Mouse (Mus musculus) frontal cortex, postnatal 10 days (tissue): ENCODE data around the gene Slc1a2.

Experiments
- DNase-seq, 2 experiments: peaks; one replicate each; pipeline ENCODE4 v3.0.0; 2022; ENCODE audit warnings: low spot score in 2 of 2, mixed read lengths in 1 of 2

The Slc1a2 gene

DNA sequence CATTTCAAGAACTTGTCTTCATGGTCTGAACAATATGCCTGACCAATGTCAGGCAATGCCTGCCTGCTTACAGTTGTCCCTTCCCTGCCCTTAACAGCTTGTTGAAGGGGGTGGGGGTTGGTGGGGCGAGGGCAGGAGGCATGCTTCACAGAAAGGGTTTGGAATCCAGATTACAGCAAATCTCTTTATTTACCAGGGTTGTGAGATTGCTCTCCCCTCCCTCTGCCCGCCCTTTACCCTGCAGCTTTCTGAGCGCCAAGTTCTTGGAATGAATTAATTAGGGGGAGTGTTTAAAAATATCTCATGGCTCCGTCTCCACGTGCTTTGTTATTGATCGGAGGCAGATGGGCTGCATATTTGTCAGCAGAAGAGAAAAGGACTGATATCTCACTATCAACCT lies 4.9 kb downstream of the Slc1a2 start:
- DNase-seq: no peak

DNA sequence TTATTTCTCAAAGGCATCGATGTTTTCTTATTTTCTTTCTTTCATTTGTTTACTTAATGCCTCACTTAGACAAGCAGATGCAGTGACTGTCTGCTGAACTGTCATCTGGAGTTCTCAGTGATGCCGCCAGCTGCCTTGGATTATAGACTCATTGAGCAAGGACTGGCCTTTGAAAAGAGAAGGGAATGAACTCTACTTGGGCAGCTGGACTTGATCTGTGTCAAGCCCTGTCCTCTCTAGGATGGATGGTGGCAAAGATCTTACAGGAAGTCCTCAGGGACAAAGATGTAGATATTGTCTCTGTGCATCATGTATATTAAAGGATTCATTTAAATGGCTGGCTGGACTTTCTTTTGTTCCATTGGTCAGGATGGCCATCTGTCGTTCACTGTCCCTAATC lies 5.4 kb downstream of the Slc1a2 start:
- DNase-seq: no peak

DNA sequence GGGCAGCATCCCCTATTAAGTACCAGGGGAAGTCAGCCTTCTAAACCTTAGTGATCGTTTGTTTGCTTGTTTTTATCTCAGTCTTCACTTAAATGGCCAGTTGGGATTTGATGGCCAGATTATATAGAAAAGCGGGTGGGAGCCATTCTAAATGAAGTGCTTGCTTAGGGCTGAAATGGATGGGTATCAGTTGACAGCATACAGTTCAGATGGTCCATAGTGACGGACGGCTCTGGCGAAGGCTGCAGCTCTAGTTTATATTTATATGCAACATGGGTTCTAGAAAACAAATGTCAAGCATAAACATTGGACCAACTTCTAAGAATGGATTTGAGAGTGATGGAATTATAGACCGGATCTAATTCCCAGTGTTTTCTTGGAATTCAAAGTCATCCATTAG lies 9.5 kb downstream of the Slc1a2 start:
- DNase-seq: no peak

DNA sequence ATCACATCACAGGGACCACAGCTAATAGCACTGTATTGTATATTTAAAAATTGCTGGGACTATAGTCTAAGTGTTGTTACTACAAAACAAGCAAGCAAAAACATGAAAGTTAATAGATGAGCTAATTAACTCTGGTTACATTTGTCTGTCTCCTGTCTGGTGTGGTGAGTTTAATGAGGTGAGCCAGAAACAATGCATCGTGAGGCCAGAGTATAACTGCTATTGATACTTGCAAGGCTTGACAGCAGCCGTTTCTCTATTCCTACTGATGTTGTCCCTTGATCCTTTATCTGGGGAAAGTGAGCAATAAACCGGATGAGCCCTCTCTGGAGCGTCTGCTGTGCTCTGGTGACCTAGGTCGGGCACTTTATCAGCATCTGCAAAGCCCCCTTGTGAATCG lies 11.1 kb downstream of the Slc1a2 start:
- no peak for DNase-seq

DNA sequence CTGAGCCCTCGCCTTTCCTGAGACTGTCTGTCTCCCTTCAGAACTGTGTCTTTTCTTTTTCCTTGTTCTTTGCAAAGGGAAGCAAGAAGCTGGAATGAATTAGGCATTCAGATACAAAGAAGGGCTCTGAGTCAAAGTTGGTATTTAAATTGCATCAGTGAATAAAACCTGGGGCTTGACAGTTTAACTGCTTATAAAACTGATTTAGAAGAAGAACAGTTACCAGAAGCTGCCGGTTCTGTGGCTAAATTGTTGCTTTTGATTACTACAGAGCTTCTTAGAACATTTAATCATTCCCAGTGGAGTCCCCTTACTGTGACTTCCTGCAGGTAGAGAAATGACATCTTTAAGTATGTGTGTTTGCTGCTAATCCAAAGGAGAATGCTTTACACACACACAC lies 16.1 kb downstream of the Slc1a2 start:
- DNase-seq: no peak

DNA sequence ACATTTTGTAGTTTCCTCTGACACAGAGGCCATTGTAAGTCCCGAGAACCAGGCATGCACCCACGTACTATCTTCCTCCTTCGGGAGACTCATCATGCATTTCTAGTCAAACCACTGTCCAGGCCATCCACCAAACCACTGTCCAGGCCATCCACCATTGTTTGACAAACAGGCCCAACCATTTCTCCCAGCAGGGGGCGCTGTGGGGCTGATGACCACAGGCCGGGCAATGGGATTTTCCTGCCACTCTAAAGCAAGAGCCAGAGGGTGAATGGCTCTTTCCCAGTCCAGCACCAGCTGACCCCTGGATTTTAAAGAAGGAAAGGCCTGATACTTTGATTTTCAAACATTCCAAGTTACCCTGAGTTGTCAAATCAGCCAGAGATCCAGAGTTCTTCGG lies 16.8 kb downstream of the Slc1a2 start:
- peak in 1 of 2 experiments; percentile 44 for DNase-seq

DNA sequence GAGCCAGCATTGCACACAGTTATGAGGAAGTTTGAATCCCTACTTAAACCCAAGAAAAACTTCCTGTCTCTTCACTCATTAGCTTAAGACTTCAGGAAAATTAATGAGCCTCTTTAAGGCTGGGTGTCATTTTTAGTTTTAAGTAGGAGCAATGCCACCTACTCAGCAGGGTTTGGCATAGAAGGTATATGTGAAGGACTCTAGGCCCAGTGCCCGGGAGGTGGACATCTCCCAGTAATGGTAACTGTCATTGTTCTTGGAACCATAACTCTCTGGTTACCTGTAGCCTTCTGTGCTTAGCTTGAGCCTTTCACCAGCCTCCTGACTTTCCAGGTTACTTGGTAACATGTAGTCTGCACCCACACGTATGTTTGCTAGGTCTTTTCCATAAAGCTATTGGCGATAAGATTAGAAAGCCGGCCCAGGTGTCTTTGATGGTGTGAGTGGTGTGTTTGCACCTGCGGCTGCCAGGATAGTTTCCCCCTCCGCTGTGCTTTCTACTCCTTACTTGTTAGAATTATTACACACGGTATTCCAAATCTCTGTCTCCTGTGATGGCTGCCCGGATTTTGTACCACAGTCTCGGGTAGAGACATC lies 18.4 kb downstream of the Slc1a2 start:
- DNase-seq: no peak

DNA sequence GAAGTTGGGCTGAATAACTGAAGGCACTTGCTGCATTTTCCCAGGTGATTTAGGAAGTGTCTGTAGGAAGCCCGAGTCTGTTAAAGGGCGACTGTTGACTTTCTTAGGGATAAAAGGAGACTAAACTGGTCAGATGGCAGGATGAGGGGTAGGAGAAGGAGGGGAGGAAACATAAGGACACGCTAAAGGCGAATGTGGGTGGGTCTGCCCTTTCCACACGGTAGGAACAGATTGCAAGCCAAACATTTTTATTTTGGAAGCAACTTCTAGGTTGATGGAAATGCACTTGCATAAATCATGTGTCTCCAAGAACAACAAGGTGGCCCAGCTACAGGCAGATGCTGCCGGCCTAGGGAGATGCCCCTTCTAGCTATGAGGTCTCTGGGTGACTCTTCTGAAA lies 18.9 kb downstream of the Slc1a2 start:
- no peak for DNase-seq

DNA sequence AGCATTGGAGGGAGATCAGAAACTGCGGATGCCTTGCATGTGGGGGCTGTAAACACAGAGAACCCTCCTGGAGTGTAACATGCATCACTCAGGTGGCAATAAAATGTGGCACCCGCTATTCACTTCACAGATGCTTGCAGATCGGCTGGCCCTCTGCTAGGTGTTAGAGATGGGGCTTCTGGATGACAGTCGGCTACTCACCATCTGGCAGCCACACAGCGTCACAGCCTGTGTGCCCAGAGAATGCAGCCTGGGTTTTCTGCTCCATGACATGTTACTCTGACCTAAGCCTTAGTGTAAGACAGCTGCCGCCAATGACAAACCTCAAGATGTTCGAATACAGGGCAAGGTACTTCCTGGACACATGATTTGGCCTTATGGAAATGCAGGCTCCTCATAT lies 22.9 kb downstream of the Slc1a2 start:
- no peak for DNase-seq

DNA sequence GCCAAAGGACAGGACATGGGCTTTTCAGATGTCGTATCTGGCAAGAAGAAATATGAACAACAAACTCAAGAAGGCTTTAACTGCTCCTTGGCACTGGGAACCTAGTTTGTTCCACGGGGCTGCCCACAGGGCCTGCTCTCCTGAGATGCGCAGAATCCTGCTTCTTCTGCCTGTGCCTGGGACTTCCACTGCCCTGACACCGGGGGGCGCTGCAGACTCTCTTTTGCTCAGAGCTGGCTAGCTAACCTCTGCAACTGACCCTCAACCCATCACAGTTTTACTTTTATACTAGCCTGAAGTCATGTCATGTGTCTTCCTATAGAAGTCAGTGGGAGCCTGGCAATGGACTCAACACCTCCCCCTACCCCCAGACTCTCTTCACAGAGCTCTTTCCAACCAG lies 23.7 kb downstream of the Slc1a2 start:
- DNase-seq: no peak

DNA sequence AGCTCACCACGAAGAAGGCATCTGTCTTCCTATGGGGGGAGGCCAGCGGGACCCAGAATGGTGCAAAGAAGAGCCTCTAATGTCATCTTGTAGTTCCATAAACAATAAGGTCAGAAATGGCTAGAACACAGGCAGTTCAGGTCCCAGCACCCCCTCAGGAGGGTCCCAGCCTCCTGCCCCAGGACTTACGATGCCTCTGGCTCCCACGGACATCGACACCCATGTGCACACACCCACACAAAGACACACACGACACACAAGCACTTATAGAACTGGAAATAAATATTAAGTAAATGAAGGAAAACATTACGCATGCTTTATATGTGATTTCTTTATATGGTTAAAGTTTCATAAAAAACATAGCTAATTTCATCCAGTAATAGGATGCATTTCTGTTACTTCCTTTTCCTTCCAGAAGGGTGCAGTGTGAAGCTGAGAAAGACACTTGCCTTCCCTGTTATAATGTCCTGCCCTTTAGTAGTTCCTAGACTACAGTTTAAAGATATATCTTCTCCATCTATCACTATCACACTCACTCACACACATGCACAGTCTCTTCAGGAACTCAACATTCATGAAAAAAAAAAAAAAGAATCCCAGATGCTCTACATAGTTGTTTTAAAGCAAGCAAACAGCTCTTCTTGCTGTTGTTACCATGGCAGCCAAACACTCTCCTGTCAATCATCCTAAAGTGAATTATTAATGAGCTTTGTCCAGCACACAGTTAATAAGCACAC lies 27.1 kb downstream of the Slc1a2 start:
- no peak for DNase-seq

DNA sequence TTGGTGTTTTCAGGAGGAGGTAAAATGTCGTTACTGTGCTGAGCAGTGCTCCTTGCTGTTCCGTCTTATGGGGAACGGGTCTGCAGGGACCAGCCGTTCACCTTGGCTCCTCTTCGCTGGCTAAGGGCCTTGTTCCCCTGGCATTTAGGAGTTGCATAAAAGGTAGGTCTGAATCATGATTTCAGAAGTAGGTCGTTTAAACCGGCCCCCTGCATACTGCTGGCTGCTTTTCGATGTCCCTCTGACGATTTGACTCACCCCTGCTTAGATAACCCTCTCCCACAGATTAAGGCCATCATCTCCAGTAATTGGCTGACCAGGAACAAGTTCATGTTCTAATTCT lies 27.6 kb downstream of the Slc1a2 start:
- no peak for DNase-seq

DNA sequence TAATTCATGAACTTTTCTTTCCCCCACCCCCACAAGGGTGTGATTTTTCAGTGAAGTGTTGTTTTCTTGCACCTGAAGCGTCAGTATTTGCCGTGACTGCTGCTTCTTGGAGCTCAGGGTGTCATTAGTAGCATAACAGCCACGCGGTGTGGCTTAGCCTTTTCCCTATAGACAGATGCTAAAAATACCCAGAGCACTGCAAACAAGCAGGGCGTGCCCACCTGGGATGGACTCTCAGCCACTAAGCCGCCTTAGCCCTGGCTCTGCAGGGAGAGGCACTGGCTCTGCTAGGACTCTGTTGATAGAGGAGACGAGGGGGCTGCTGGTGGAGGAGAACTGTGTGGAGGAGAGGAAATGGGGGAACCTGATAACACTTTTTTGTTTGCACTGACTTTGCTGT lies 35.1 kb downstream of the Slc1a2 start:
- no peak for DNase-seq

DNA sequence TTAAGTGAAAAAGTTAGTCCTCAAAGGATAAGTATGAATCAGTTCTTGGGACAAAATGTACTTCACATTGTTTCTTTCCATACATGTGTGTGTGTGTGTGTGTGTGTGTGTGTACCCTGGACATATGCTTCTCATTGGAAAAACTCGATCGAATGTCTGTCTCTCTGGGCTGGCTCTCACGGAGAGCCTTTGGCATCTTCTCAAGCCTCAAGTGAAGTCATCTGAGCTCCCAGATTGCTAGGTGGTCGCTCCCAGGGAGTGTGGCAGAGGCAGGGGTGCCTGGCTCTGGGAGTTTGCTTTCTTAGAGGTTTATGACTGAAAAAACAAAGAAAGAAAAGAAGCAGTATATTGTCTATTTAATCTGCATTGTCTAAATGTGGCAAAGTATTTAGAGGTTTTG lies 36.3 kb downstream of the Slc1a2 start:
- DNase-seq: no peak

DNA sequence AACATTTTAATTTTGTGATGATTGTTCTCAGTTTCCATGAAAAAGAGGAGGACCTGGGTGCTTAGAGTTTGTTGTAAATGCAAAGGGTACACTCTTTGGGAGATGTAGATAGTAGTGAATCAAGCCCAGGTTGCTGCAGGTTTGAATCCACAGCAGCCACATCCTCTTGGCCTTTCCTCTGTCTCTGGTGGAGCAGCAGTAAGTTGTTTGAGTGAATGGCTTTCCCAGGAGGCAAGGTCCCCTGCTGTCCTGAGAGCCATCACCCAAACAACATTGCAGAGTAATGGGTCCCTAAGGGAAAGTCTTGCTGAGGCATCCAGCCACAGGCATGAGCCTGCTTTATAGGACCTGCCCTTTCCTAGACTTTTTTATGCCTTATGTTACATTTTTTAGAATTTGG lies 37.1 kb downstream of the Slc1a2 start:
- DNase-seq: no peak

DNA sequence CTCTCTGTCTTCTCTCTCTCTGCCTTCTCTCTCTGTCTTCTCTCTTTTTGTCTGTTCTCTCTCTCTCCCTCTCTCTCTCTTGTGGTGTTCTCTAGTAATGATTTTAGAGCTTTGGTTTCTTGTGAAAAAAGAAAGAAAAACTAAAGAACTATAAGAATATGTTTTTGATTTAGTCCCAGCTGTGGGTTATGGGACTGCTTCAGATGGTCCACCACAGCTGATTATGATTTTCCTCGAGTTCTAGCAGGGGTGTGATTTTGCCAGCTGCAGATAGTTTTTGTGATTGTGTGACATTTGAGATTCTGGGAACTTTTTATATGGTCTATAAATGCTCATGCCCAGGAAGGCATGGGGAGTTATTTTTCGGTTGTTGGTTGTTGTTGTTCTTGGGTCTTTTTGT lies 39.3 kb downstream of the Slc1a2 start:
- no peak for DNase-seq

DNA sequence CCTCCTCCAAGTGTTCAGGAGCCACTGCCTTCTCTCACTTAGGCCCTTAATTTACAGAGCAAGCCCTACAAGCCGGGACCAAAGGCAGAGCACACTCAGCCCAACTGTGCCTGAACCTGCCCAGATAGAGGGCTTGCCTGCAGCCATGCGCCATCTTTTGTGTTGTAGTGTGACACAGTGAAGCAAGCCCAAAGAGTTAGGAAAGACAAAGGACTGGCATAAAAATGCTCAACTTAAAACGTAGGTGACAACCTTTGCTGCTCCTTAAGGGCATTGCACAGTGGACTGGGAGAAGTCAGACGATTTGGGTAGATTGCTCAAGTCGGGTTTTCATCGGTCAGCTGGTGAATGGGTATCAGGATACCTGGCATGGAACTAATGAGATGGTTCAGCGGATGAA lies 41.5 kb downstream of the Slc1a2 start:
- no peak for DNase-seq

DNA sequence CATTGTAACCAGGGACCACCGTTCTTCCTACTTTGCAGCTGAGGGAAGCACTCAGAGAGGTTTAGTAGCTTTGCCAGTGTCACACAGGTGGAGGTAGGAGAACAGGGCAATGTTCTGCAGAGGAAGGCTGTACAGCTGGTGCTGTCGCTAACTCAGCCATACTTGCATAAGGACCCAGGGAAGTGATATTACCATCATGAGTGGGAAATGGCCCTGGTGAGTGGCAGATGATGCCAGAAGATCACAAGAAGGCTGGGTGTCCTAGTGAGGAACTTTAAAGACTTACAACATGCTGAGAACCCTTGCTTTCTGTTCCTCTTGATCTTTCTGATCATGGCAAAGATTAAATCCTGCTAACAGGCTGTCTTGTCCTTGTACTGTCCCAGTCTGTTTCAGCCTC lies 42.2 kb downstream of the Slc1a2 start:
- DNase-seq: no peak

DNA sequence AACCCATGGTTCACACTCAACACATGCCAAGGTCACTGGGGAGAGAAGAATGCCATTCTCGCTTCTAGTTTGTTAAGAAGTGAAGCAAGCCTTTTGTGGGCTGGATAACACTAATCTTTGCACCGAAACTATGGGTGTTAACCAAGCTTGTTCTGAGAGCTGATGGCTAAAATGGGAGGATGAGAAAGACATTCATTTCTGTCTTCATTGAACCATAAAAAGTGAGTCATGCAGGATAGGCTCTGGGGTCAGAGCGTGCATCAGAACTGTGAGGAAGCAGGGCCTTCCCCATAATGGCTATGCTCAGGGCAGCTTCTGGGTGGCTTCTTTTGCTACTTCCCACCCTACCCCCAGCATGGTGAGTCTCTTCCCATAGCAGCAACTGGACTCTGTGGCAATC lies 42.9 kb downstream of the Slc1a2 start:
- no peak for DNase-seq

DNA sequence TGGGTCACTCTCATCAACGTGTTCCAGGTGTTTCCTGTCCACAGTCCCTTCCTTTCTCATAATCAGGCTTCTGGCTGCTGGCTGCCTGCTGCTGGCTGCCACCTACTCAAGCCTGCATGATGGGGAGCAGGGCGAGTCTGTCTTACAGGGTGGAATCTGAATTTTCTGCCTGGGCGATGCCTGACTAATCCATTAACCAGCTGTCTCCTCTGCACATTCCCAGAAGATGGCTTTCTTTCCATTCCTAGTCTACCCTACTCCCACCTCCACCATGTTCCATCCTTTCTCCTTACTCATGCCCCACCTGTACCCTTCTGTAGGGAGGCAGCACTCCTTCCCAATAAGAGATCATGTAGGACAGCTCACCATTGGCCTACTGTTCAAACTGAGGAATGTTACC lies 45.1 kb downstream of the Slc1a2 start:
- DNase-seq: no peak

DNA sequence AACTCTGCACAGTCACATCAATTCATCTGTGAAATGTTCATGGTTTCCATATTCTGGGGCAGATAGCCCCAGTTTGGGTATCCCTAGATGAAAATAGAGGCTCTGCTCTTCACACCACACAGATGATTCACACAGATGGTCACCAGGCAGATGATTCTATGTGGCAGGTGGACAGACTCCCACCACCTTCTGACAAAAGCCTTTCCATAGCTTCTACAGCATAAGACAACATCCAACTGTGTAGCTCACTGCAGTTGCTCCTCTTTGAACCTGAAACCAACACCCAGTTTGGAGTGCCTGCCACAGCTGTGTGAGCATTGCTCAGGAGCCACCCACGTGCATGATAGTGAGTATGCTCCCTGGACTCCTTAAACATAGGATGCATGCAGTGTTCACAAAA lies 46.3 kb downstream of the Slc1a2 start:
- no peak for DNase-seq

DNA sequence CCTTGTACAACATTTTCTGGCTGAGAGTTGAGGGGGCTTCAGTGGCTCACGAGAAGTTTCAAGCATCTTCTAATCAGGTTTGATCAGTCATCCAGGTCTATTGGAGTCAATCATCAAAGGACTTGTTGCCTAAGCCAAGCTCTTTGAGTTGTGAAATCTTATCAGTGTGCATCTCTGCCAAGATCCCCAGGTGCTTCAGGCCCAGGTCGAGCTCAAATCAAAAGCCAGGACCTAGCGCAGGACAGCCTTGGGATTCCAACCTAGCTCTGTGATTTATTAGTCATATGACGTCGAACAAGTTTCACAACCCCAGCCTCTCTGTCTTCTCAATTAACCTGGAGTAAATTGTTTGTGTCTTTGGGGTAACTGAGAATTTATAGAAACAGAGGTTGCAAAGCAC lies 53.1 kb downstream of the Slc1a2 start:
- no peak for DNase-seq

DNA sequence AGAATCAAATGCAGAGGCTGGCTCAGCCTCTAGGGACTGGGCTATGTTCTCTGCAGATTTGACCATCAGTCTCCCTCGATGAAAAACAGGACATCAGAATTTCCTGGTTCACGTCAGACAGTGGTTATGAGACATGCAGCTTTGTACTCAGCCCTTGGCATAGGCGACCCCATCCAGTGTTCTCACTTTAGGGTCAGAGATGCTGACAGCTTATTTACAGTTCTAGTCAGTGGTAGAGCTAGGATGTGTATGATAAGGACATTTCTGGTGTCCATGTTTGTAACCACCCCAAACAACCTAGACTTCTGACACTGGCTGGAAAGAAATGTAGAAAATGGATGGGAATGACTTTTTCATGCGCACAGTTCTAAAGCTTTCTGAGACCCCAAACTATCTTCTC lies 53.6 kb downstream of the Slc1a2 start:
- no peak for DNase-seq
